Mouse (Mus musculus): Measurements from ENCODE around the gene Tubgcp5.
"Not testable (repeated sequence)": the region's sequence is repeated elsewhere in the genome, so short reads cannot be mapped to it uniquely, and the experiment has no call there.

Tubgcp5 gene

GRCm38 (mm10) chr7:55793952-55794603 lies at the start of gene Tubgcp5:
Gene Tubgcp5, plus strand, starts transcription at chr7:55794154.
- DNase-seq, result peak; percentile 98

- peak; percentile 62 for DNase-seq
Observed at GRCm38 (mm10) chr7:55744566-55745220, 49.3 kb upstream of the Tubgcp5 start.

- no peak for DNase-seq
Observed at GRCm38 (mm10) chr7:55750841-55751240, 43.1 kb upstream of the Tubgcp5 start.

- DNase-seq, result peak; percentile 10
Observed at GRCm38 (mm10) chr7:55759346-55759745, 34.6 kb upstream of the Tubgcp5 start.

- DNase-seq, result no peak
Observed at GRCm38 (mm10) chr7:55767926-55768325, 26.0 kb upstream of the Tubgcp5 start, which contains the start of gene Siglech. Gene Siglech, plus strand, starts transcription at chr7:55768178.

GRCm38 (mm10) chr7:55780011-55780410 lies 13.9 kb upstream of the Tubgcp5 start:
- DNase-seq, result no peak

GRCm38 (mm10) chr7:55782493-55782892 lies 11.5 kb upstream of the Tubgcp5 start:
- DNase-seq, result no peak

GRCm38 (mm10) chr7:55784580-55784979 lies 9.4 kb upstream of the Tubgcp5 start:
- no peak for DNase-seq

GRCm38 (mm10) chr7:55790586-55790985 lies 3.4 kb upstream of the Tubgcp5 start:
- not testable (repeated sequence) for DNase-seq

- peak; percentile 37 for DNase-seq
Observed at GRCm38 (mm10) chr7:55792280-55792679, 1.7 kb upstream of the Tubgcp5 start.

- no peak for DNase-seq
Observed at GRCm38 (mm10) chr7:55793236-55793951, 560 bp upstream of the Tubgcp5 start.

GRCm38 (mm10) chr7:55799981-55800380 lies 6.0 kb downstream of the Tubgcp5 start:
- no peak for DNase-seq

GRCm38 (mm10) chr7:55809967-55810366 lies 16.0 kb downstream of the Tubgcp5 start:
- DNase-seq, result no peak

- no peak for DNase-seq
Observed at GRCm38 (mm10) chr7:55824468-55824867, 30.5 kb downstream of the Tubgcp5 start.

GRCm38 (mm10) chr7:55827551-55827950 lies 33.6 kb downstream of the Tubgcp5 start:
- DNase-seq, result no peak

- no peak for DNase-seq
Observed at GRCm38 (mm10) chr7:55836877-55837276, 42.9 kb downstream of the Tubgcp5 start.

- DNase-seq, result no peak
Observed at GRCm38 (mm10) chr7:55841445-55841844, 47.5 kb downstream of the Tubgcp5 start, which contains the start of gene Cyfip1. Gene Cyfip1, plus strand, starts transcription at chr7:55841745.

- DNase-seq, result peak; percentile 92
Observed at GRCm38 (mm10) chr7:55841977-55842503, 48.1 kb downstream of the Tubgcp5 start.

GRCm38 (mm10) chr7:55842504-55843152 lies 48.7 kb downstream of the Tubgcp5 start:
- DNase-seq, result peak; percentile 31

GRCm38 (mm10) chr7:55846606-55847312 lies 52.8 kb downstream of the Tubgcp5 start:
- DNase-seq, result no peak

- DNase-seq, result peak; percentile 81
Observed at GRCm38 (mm10) chr7:55849948-55850571, 56.1 kb downstream of the Tubgcp5 start.

GRCm38 (mm10) chr7:55852787-55853186 lies 58.8 kb downstream of the Tubgcp5 start:
- DNase-seq, result no peak
